Mouse (Mus musculus): ENCODE measurements at regions not wholly inside any gene's neighbourhood (a gene's known extent, or its start where the extent isn't known, plus 50 kb on each side); places are given as distances from the start of the nearest gene placed in this dataset.

DNA sequence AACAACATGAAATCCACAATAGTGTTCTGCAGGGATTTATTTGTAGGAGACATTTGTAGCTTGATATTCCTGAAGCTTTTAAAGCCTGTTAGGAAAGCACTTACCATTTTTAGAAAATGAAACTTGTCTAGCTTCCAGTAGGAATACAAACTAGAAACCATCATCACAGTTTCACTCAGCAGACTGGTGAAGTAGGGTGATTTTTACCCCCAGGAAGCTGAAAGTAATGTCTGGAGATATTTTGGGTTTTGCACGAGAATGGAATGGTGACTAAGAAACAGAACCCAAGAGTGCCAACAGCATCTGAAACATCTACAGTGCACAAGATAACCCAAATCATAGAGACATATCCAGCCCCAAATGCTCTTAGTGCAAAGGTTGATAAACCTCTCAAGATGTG lies 196.1 kb upstream of the Gm6657 start:
- Histone ChIP-seq H3K36me3 (ENCODE audit: control insufficient read depth, insufficient read depth, low read length, poor library complexity, severe bottlenecking) (no peaks in the 10 kb centered on the region), H3K9ac (ENCODE audit: low read depth, poor library complexity, severe bottlenecking) (no peak overlapping the region), H3K27ac (ENCODE audit: insufficient read depth, low read length) (no peak overlapping the region), H3K9me3 (replicated peaks; ENCODE audit: control insufficient read depth, insufficient read depth, low read length, poor library complexity, severe bottlenecking) (no peaks in the 10 kb centered on the region), H3K27me3 (ENCODE audit: control insufficient read depth, insufficient read depth, low read length, poor library complexity, severe bottlenecking) (no peaks in the 10 kb centered on the region; the same call in none of the 2 replicates), H3K4me1 (ENCODE audit: control insufficient read depth, insufficient read depth, low read length) (no peaks in the 10 kb centered on the region), H3K4me3 (ENCODE audit: low read depth, low read length) (no peak overlapping the region)
- no peak for TF ChIP-seq EP300 (IDR thresholded peaks at IDR 0.05; ENCODE audit: insufficient read depth, low read depth, low read length)

DNA sequence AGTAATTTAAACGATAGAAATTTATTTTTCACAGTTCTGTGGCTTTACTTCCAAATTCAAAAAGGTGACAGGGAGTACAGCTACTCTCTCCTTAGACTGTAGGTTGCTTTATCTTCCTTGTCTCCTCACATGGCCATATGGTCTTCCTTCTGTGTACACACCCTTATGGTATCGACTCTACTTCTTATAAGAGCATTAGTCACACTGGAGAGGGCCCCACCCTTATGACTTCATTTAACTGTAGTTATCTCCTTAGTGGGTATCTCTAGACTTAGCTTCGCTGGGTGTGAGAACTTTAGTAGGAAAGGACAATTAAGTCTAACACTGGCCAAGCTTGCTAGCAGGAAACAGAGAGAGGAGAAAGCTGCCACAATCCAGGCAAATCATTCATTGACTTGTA lies 193.6 kb upstream of the Gm6657 start:
- no peaks in the 10 kb centered on the region for H3K27me3 ChIP-seq (ENCODE audit: control insufficient read depth, insufficient read depth, low read length, poor library complexity, severe bottlenecking)
- H3K36me3 ChIP-seq (ENCODE audit: control insufficient read depth, insufficient read depth, low read length, poor library complexity, severe bottlenecking): no peaks in the 10 kb centered on the region
- H3K27ac ChIP-seq (ENCODE audit: insufficient read depth, low read length): no peak overlapping the region
- no peak overlapping the region for H3K9ac ChIP-seq (ENCODE audit: low read depth, poor library complexity, severe bottlenecking)
- no peaks in the 10 kb centered on the region for H3K9me3 ChIP-seq (replicated peaks; ENCODE audit: control insufficient read depth, insufficient read depth, low read length, poor library complexity, severe bottlenecking)
- no peak overlapping the region for H3K4me3 ChIP-seq (ENCODE audit: low read depth, low read length)
- TF ChIP-seq CTCF (IDR thresholded peaks at IDR 0.05; ENCODE audit: low read depth, low read length) (no peak), POLR2A (IDR thresholded peaks at IDR 0.05; ENCODE audit: insufficient read depth, low read length) (no peak), EP300 (IDR thresholded peaks at IDR 0.05; ENCODE audit: insufficient read depth, low read depth, low read length) (no peak)
- no peaks in the 10 kb centered on the region for H3K4me1 ChIP-seq (ENCODE audit: control insufficient read depth, insufficient read depth, low read length)

DNA sequence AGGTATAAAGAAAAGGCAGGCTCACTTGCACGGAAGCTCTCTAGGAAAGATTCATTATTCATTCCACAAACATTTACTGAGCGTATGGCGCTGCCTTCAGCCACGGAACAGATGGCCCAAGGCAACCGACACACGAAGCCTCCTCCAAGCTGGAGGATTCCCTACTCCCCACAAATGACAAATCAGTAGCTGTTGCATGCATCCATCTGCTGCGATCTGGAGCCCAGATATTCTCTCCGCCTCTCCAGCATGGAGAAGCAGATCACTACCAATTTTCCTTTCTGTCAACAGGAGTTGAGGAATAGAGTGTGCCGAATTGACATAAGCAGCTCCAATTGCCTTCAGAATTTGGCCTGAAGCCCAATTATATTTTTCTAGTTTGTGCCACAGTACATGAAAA lies 192.2 kb upstream of the Gm6657 start:
- no peak overlapping the region for H3K4me3 ChIP-seq (ENCODE audit: low read depth, low read length)
- H3K9ac ChIP-seq (ENCODE audit: low read depth, poor library complexity, severe bottlenecking): no peak overlapping the region
- no peaks in the 10 kb centered on the region for H3K36me3 ChIP-seq (ENCODE audit: control insufficient read depth, insufficient read depth, low read length, poor library complexity, severe bottlenecking)
- H3K27me3 ChIP-seq (ENCODE audit: control insufficient read depth, insufficient read depth, low read length, poor library complexity, severe bottlenecking): no peaks in the 10 kb centered on the region
- H3K9me3 ChIP-seq (replicated peaks; ENCODE audit: control insufficient read depth, insufficient read depth, low read length, poor library complexity, severe bottlenecking): no peaks in the 10 kb centered on the region
- H3K27ac ChIP-seq (ENCODE audit: insufficient read depth, low read length): no peak overlapping the region
- TF ChIP-seq EP300 (IDR thresholded peaks at IDR 0.05; ENCODE audit: insufficient read depth, low read depth, low read length) (no peak), CTCF (IDR thresholded peaks at IDR 0.05; ENCODE audit: low read depth, low read length) (no peak), POLR2A (IDR thresholded peaks at IDR 0.05; ENCODE audit: insufficient read depth, low read length) (no peak)
- no peaks in the 10 kb centered on the region for H3K4me1 ChIP-seq (ENCODE audit: control insufficient read depth, insufficient read depth, low read length)

DNA sequence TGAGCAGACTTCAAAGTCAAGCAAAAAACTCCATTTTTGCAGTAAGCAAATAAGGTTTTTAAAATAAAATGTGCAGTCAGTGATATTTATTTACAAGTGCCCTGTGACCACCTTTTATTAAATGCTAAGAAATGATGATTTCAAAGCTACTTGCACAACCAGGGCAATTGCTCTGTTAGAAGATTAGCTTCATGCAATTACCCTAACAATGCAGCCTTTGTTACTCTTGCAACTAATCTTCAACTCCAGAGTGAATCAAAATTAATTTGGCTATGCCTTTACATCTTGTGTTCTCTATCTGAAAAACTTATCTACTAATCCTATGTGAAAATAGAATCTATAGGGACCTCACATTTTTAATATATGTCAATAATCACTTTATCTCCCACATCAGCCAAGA lies 160.3 kb upstream of the Gm6657 start:
- H3K4me1 ChIP-seq (ENCODE audit: control insufficient read depth, insufficient read depth, low read length): no peaks in the 10 kb centered on the region
- no peaks in the 10 kb centered on the region for H3K36me3 ChIP-seq (ENCODE audit: control insufficient read depth, insufficient read depth, low read length, poor library complexity, severe bottlenecking)
- H3K9ac ChIP-seq (ENCODE audit: low read depth, poor library complexity, severe bottlenecking): no peak overlapping the region
- H3K27me3 ChIP-seq (ENCODE audit: control insufficient read depth, insufficient read depth, low read length, poor library complexity, severe bottlenecking): no peaks in the 10 kb centered on the region
- no peak overlapping the region for H3K4me3 ChIP-seq (ENCODE audit: low read depth, low read length)
- TF ChIP-seq POLR2A (IDR thresholded peaks at IDR 0.05; ENCODE audit: insufficient read depth, low read length) (no peak), EP300 (IDR thresholded peaks at IDR 0.05; ENCODE audit: insufficient read depth, low read depth, low read length) (no peak), CTCF (IDR thresholded peaks at IDR 0.05; ENCODE audit: low read depth, low read length) (no peak)
- no peak overlapping the region for H3K27ac ChIP-seq (ENCODE audit: insufficient read depth, low read length)
- H3K9me3 ChIP-seq (replicated peaks; ENCODE audit: control insufficient read depth, insufficient read depth, low read length, poor library complexity, severe bottlenecking): no peaks in the 10 kb centered on the region

DNA sequence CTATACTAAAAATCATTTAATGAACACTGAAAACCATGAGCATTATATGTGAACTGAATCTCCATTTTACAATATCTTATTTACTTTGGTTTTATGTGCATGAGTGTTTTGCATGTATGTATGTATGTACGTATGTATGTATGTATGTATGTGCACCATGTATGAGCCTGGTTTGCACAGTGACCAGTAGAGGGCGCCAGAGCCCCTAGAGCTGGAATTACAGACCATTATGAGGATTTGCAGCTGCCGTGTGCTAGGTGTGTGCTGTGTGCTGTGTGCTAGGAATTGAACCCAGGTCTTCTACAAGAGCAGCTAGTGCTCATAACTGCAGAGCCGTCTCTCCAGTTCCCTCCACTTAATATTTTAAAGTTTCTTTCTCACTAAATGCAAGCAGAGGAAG lies 147.5 kb upstream of the Gm6657 start:
- TF ChIP-seq EP300 (IDR thresholded peaks at IDR 0.05; ENCODE audit: insufficient read depth, low read depth, low read length) (no peak), CTCF (IDR thresholded peaks at IDR 0.05; ENCODE audit: low read depth, low read length) (peak; percentile 5)
- Histone ChIP-seq H3K9me3 (replicated peaks; ENCODE audit: control insufficient read depth, insufficient read depth, low read length, poor library complexity, severe bottlenecking) (peaks cover 3% of the 10 kb centered on the region; the same call in 1 of the 2 replicates), H3K27me3 (ENCODE audit: control insufficient read depth, insufficient read depth, low read length, poor library complexity, severe bottlenecking) (no peaks in the 10 kb centered on the region), H3K27ac (ENCODE audit: insufficient read depth, low read length) (no peak overlapping the region), H3K4me1 (ENCODE audit: control insufficient read depth, insufficient read depth, low read length) (no peaks in the 10 kb centered on the region), H3K36me3 (ENCODE audit: control insufficient read depth, insufficient read depth, low read length, poor library complexity, severe bottlenecking) (no peaks in the 10 kb centered on the region), H3K4me3 (ENCODE audit: low read depth, low read length) (no peak overlapping the region), H3K9ac (ENCODE audit: low read depth, poor library complexity, severe bottlenecking) (no peak overlapping the region)

DNA sequence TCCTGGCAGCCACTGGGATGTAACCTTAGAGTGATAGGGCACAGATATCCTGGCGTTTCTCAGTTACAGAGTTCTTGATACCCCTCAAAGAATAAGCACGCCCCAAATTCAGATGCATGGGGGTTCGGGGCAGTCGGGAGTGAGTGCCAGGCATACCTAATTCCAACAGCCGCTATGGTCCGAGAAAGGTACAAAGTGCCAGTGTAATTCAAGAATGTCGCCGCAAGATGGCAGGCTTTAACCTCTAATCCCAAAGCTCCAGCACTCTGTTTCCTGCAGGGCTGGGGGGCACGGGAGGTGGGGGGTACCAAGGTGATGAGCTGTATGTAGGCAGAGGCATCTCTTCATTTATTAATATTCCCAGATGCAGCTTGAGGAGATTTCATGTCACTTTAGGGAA lies 138.1 kb upstream of the Gm6657 start:
- H3K4me3 ChIP-seq (ENCODE audit: low read depth, low read length): no peak overlapping the region
- no peak overlapping the region for H3K9ac ChIP-seq (ENCODE audit: low read depth, poor library complexity, severe bottlenecking)
- TF ChIP-seq CTCF (IDR thresholded peaks at IDR 0.05; ENCODE audit: low read depth, low read length) (peak; percentile 54), POLR2A (IDR thresholded peaks at IDR 0.05; ENCODE audit: insufficient read depth, low read length) (no peak), EP300 (IDR thresholded peaks at IDR 0.05; ENCODE audit: insufficient read depth, low read depth, low read length) (no peak)
- H3K27ac ChIP-seq (ENCODE audit: insufficient read depth, low read length): no peak overlapping the region
- H3K27me3 ChIP-seq (ENCODE audit: control insufficient read depth, insufficient read depth, low read length, poor library complexity, severe bottlenecking): peaks cover 4% of the 10 kb centered on the region; the same call in 1 of the 2 replicates
- no peaks in the 10 kb centered on the region for H3K4me1 ChIP-seq (ENCODE audit: control insufficient read depth, insufficient read depth, low read length)
- no peaks in the 10 kb centered on the region for H3K9me3 ChIP-seq (replicated peaks; ENCODE audit: control insufficient read depth, insufficient read depth, low read length, poor library complexity, severe bottlenecking)
- no peaks in the 10 kb centered on the region for H3K36me3 ChIP-seq (ENCODE audit: control insufficient read depth, insufficient read depth, low read length, poor library complexity, severe bottlenecking)
